Mouse (Mus musculus): ENCODE data around the gene Sipa1l3.

The Sipa1l3 gene

DNA sequence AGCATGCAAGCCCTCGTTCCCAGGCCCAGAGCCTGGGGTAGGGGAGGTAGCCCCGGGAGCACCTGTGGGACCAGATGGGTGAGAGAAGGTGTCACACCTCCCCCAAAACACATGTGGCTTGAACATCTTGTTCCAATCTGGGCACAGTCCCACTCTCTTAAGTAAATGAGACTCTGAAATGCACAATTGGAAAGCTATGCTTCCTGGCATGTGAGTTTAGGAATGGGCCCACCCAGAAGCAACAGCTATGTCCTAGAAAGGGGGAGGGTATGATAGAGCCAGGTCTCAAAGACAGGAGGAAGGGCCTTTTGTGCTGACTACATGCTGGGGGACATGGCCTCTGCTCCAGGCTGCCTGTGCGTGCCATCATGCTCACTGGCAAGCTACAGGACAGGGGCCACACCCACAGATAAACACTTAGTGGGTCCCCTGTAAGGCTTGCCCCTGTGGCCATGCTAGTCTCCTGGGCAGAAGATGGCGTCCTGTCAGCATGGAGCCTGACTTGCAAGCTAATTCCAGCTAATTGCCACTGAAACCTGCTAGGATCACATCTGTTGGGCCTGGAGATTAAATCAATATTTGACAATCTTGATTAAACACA is 107.1 kb downstream of the Sipa1l3 start:
- in situ Hi-C loops (cut with MboI), result no loop called here

DNA sequence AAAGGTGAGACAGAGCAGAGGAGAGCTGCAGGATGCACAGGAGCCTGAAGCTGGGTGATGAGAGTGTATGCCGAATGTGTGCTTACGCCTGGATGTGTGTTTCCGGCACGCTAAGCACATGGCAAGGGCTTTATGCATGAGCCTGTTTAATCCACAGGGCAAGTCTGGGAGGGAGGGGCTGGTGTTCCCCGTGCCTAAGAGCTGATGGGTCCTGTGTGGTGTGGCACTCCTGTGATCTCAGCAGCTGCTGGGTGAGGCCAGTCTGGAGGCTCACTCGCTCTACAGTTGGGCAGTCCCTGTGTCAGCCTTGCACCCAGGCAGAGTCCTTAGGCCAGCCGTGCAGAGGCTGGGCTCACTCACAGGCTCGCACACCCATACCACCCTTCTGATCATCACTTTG is 108.0 kb downstream of the Sipa1l3 start:
- in situ Hi-C loops (cut with MboI), result no loop called here

DNA sequence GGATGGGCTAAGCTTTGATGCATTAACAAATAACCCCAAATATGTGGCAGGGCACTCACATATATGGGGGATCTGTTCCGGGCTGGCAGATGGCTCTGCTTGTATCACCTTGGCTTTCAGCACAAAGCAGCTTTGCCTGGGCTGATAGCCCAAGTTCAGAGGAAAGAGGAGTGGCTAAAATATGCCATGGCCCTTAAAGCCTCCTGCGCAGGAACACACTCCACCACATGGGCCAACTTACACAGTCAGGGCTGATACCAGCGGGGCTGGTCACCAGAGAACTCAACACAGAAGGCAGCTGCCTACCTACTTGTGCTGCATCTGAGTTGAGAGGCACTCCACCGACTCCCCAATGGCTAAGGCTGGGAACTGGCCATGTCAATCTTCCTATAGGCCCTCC is 111.6 kb downstream of the Sipa1l3 start:
- in situ Hi-C loops (cut with MboI), result no loop called here

DNA sequence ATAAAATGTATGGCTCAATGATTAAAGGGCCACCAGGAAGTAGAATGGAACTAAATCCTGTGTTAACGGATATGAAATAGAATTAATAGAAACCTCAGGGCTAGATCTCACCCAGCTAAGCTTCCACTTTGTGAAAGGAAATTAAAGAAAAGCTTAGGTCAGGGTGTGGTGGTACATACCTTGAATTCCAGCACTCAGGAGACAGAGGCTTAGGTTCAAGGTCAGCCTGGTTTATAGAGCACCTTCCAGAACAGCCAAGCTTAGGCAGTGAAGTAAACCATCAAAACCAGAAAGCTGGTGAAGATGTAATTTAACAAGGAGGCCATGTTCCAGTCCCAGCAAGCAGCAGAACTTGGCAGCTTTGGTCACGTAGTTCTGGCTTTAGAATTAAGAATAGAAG is 114.3 kb downstream of the Sipa1l3 start:
- in situ Hi-C loops (cut with MboI), result no loop called here

DNA sequence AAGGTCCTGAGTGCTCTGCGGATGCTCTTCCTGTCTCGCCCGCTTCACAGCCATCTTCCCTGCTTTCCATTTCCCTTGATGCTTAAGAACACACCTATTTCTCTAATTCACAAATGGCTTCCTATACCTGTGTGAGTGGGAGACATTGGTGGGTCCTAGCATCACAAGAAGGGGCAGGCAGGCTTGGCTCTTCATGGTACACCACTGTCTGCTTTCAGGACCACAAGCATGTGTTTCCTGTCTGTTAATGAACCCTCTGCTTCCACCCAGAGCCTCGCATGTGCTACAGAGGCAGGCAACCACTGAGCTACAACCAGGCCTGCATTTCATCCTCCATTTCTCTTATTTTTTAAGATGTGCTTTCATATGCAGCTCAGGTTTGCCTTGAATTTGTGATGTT is 116.4 kb downstream of the Sipa1l3 start:
- in situ Hi-C loops (cut with MboI), result no loop called here

DNA sequence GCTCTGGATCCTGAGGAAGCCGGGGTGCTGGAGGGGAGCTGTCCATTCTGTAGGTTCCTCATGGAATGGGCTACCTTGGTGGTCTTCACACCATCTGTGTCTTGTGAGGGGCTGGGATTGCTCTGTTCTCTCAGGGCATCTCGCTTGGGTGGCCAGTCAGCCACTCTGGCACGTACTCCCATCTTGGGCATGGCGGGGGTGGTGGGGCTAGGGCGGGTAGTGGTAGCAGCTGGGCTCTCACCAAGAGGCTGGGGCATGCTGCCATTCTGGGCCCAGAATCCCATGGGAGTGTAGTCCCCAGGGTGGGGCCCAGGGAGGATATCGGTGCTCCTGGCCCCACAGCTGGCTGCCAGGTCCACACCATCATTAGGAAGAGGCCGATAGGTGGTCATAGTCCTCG is 118.0 kb downstream of the Sipa1l3 start:
- in situ Hi-C loops (cut with MboI), result no loop called here

DNA sequence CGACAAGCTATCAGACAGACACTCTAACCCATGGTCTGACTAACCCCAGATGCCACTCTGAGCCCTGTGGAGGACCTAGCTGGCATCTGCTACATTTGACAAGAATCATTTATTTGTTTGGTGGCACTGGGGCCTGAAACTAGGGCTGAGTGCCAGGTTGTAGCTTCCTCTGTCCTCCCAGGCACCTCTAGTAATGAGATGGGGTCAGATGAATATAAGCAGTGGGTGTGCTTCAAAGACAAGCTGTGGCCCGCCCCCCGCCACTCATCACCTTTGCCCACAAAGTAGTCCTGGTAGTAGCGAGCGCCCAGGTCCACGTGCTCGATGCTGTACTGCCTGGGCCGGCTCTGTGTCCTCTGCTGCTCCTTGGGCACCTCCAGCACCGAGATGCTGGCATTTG is 119.4 kb downstream of the Sipa1l3 start:
- in situ Hi-C loops (cut with MboI), result no loop called here

DNA sequence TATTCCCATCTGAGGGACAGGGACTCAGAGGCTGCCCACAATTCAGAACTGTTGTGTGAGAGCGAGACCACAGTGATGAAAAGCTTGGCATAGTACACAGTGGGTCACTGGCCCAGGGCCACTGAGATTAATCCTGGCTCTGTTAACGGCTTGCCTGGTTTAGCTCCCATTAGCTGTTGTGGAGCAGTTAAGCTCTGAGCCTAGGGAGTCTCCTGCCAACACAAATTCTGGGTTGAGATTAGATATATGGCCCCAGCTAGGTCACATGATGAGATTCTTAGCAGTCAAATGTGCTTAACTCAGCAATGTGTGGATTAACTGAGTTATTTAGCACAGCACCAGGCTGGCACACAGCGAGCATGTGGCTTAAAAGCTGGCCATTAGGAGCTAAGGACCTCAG is 121.0 kb downstream of the Sipa1l3 start:
- in situ Hi-C loops (cut with MboI), result no loop called here

DNA sequence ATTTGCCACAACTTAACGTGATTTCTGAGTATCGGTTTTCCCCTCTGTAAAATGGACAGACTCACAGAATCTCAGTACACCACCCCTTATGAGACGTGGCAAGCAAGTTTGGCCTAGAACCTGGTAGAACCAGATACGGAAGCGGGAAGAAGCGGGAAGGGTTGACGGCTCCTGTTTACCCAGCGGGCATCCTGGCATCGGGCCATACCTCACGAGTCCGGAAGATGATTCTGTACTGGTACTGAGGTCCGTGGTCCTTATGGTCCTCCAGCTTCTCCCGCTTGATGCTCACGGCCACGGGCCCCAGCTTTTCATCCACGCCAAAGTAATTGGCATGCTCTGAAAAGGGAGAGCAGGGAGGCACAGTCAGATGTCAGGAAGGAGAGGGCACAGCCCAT is 121.5 kb downstream of the Sipa1l3 start:
- in situ Hi-C loops (cut with MboI), result no loop called here

DNA sequence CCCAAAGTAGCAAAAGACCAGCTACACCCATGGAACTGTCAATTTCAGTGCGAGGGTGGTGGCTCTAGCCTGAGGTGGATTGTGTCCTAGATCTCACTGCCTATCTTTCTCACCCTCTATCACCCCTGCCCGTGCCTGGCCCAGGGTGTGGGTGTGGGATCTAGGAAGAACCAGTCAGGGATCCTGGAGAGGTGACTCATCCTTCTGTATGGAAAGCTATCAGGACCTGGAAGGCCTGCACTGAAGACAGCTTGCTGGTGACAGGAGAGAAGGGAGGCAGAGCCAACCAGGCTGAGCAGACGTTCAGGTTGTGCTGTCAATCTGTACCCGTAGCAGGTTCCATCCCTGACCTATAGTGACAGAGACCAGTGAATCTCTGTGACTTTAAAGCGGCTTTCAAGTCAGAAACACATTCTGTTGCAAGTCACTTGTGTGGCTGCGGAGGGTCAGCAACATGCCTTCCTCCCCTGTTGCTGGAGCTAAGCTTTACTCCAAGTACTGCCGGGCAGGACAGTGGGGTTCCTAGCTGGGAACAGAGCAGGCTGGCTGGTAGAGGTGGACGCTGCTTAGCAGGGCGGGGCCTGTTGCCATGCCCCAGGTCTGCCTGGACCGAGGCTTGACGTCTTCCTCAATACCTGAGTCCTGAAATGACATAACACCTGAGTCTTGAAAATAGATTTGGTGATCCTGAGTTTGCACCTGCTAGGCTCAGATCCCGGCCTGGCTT is 122.1 kb downstream of the Sipa1l3 start:
- in situ Hi-C loops (cut with MboI), result no loop called here

- in situ Hi-C loops (cut with MboI), result no loop called here
Observed at GRCm38 (mm10) chr7:29395179-29395578, 123.3 kb downstream of the Sipa1l3 start.

- in situ Hi-C loops (cut with MboI), result no loop called here
Observed at GRCm38 (mm10) chr7:29393292-29393691, 125.1 kb downstream of the Sipa1l3 start.

GRCm38 (mm10) chr7:29392805-29393204 is 125.6 kb downstream of the Sipa1l3 start:
- in situ Hi-C loops (cut with MboI), result no loop called here

DNA sequence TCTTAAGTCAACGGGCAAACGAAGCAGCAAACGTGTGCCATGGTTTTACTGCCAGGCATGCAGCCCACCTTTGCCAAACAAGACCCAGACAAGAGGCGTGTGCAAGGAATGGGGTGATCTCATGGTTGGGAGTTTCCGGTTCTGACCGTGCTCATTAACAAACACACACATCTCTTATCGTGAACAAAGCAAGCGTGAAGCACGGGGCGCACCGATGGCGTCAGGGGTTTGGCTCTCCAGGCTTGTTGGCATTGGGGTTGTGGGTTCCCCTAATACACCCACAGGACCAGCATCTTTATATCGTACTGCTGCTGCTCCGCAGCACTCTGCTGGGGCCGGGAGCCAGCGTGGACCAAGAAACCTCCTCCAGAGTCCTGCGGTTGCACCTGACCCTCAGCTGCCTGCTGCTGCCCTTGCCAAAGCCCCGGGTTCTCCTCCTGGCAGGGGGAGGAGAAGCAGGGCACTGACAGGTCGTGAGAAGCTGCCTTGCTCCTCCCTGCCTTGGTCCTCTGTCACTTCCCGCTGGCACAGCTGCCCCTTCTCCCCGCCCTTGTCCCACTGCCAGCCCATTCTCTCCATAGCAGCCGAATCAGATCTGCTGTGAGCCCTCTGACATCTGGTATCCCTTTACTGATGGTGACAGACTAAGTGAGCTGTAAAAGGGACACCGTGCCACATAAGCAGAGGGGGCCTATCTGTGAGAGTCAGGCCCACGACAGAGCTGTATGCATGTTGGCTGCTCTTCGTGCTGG is 126.5 kb downstream of the Sipa1l3 start:
- in situ Hi-C loops (cut with MboI), result no loop called here

DNA sequence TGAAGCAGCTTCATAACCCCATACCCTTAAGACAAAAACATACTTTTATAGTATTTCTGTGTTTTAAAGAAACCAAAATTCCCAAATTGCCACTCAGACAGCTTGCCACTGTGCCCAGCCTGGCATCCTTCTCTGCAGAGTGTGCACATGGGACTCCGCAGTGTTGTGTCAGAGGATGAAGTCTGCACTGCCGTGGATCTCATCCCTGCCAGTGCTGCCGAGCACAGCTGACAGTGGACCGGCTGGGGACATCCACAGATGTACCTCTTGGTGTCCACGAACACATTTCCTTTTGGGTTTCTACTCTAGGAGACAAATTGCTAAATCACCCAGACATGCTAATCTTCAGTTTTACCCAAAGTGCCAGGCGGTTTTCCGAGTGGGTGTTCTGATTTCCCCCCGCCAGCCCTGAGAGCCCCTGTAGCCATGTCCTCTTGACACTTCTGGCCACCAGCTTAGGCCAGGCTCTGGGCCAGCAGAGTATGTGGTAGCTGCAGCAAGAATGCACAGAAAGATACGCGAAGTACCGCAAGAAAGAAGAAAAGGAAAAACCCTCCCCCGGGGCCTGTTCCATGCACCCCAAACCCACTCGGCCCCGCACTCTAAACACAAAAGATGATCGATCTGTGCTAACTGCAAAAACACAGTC is 127.2 kb downstream of the Sipa1l3 start:
- in situ Hi-C loops (cut with MboI), result no loop called here

DNA sequence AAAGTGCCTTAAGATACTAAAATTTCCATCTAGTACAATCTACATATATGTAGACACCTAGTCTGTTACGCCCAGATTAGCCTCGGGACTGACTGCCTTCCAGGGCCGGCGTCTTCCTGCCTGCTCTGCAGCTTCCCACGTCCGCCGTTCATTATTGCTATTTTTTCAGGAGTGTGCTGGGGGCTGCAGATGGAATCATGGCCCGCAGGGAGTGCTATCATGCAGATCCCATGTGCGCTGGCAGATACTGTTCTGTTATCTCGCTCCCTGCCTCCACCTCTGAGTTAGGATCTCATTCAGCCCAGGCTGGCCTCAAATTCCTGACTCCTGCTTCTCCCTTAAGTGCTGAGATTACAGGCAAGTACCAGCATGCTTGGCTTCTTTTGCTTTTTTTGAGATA is 128.2 kb downstream of the Sipa1l3 start:
- in situ Hi-C loops (cut with MboI), result no loop called here

DNA sequence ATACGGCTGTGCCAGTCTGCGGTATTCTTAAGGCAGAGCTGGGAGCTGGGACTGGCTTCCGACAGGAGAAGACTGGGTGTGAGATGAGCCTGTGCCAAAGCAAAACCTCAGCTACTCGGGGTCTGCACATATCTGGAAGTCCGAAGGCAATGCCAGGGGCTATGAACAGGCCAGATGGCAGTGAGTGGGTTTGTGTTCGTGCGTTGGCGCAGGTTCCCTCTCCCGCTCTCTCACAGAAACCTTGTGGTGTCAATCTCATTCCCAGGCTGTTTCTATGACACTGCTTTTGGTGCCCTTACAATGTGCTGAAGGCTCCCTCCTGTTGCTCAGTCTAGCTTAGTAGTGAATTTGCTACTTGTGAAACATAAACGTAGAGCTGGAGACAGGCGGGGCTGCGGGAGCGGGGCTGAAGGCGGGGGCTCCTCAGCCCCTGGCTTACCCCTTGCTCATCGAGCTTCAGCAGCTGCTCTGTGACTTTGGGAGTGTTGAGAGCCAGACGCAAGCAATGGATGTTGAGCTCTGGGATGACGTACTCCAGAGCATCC is 130.8 kb downstream of the Sipa1l3 start:
- in situ Hi-C loops (cut with MboI), result no loop called here

- in situ Hi-C loops (cut with MboI), result no loop called here
Observed at GRCm38 (mm10) chr7:29386349-29386748, 132.1 kb downstream of the Sipa1l3 start.

- in situ Hi-C loops (cut with MboI), result no loop called here
Observed at GRCm38 (mm10) chr7:29385791-29386190, 132.7 kb downstream of the Sipa1l3 start.

DNA sequence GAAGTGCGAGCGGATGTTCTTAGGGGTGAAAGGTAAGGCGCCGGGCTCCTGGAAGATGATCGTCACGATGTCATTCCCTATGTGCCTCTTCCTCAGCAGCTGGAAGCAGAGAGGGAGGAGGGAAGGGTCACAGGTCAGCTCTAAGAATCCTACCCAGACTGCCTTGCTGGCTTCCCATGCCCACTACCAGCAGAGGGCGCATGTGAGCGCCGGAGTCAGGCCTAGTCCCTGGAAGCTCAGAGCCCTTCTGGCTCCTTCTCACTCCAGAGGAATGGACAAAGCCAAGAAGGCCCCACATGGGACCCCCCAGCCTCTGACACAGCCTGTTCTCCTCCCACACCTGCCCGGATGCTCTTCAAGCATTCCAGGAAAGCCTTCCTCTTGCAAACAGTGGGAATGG is 135.2 kb downstream of the Sipa1l3 start:
- in situ Hi-C loops (cut with MboI), result loop anchor here (5.0 kb wide), 1 partner anchor 129 kb away; no protein-coding TSS in a partner anchor

DNA sequence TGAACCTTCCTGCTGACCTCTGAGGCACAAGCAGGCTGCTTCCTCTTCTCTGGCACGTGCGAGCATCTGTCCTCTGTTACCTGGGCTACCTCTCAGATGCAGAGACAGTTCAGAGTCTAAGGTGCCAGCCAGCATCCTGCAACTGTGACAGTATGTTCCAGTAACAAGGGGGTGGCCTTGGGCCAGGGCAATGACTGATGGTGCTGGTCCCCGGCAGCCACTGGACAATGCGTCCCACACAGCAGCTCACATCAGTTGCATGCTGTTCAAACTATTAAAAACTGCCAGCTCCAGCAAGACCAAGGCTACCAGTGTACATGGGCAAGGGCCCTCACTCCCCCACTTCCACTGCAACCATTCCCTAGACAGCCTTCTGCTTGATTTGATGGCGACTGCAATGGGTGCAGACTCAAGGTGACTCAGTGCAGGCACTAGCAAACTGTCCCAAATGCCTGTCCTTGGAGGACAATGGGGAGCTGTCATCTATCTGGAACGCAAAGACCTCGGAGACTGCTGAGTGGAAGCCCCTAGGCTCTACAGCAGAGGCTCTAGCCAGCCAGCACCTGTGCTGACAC is 136.9 kb downstream of the Sipa1l3 start:
- in situ Hi-C loops (cut with MboI), result loop anchor here (5.0 kb wide), 1 partner anchor 131 kb away; no protein-coding TSS in a partner anchor

DNA sequence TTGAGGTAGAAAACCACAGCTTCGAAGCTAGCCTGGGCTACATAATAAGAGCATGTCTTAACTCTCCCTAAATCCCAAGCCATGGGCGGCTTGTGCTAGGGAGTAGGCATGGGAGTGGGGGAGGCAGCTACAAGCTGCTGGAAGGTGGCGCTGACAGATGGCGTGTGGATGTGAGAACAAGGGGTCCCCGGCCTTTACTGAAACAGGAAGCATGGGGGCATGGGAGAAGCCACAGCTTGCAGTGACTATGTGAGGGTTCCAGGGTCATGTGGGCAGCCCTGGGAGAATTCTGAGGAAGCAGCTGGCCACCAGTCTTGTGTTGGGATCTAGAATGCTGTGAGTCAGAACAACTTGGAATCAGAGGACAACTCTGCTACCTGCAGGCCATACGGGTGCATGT is 144.4 kb downstream of the Sipa1l3 start:
- in situ Hi-C loops (cut with MboI), result no loop called here
